Mouse (Mus musculus) liver, postnatal 0 days (tissue): Measurements from ENCODE around the gene Tars2. TPM values are rescaled to one million over a fixed set of nuclear protein-coding genes. Genes with fewer than 3 reads are reported as not detected.

Source experiments
- ATAC-seq: fragments of 200-750 bp; cut with Nextera tagmentation; 2 replicates; pipeline ENCODE4 v1.8.0; 2017; ENCODE audit warnings: mild to moderate bottlenecking, moderate library complexity
- DNase-seq: peaks from one replicate; pipeline ENCODE4 v3.0.0-alpha.2; 2016
- H3K27ac ChIP-seq: fragments of 300-500 bp; sonication (generic); 2 replicates; pipeline ENCODE4 v1.5.1; 2014; ENCODE audit warnings: antibody characterized with exemption, moderate library complexity, mild to moderate bottlenecking, low read depth
- H3K27me3 ChIP-seq: fragments of 300-500 bp; sonication (generic); 2 replicates; pipeline ENCODE4 v1.6.1; 2014; ENCODE audit warnings: low read length, control low read depth, mixed read lengths; ENCODE audit not compliant: insufficient read depth
- H3K36me3 ChIP-seq: fragments of 300-500 bp; sonication (generic); replicated peaks from 2 replicates; pipeline ENCODE4 v1.6.1; 2014; ENCODE audit warnings: mild to moderate bottlenecking, control low read depth, low read length, moderate library complexity, mixed read lengths; ENCODE audit not compliant: insufficient read depth
- H3K4me1 ChIP-seq: fragments of 300-500 bp; sonication (generic); 2 replicates; pipeline ENCODE4 v1.6.1; 2014; ENCODE audit warnings: antibody characterized with exemption, mild to moderate bottlenecking, control low read depth; ENCODE audit not compliant: insufficient read depth
- H3K4me2 ChIP-seq: fragments of 300-500 bp; sonication (generic); 2 replicates; pipeline ENCODE4 v1.6.1; 2014; ENCODE audit warnings: low read depth, mild to moderate bottlenecking, low read length, moderate library complexity, mixed read lengths
- H3K4me3 ChIP-seq: fragments of 300-500 bp; sonication (generic); 2 replicates; pipeline ENCODE4 v1.5.1; 2014; ENCODE audit warnings: low read depth, low read length
- H3K9ac ChIP-seq: fragments of 300-500 bp; sonication (generic); replicated peaks from 2 replicates; pipeline ENCODE4 v1.6.1; 2014; ENCODE audit warnings: mild to moderate bottlenecking, moderate library complexity
- H3K9me3 ChIP-seq: fragments of 300-500 bp; sonication (generic); 2 replicates; pipeline ENCODE4 v1.6.1; 2016; ENCODE audit warnings: mild to moderate bottlenecking, control low read depth, low read length, mixed read lengths
- CTCF ChIP-seq: sonication (generic); IDR thresholded peaks from 2 replicates; pipeline ENCODE4 v1.5.1; 2016; ENCODE audit warnings: antibody characterized with exemption, low read depth
- EP300 ChIP-seq: IDR thresholded peaks from 2 replicates; pipeline ENCODE4 v1.6.1; 2016; ENCODE audit warnings: antibody characterized with exemption, low read depth, mild to moderate bottlenecking
- WGBS: fragments of 180-500 bp; shearing (Covaris S2); extraction: QIAGEN DNeasy Blood & Tissue Kit; methylation state at CpG from one replicate; pipeline ENCODE4 v1.1.7; 2014; ENCODE audit not compliant: insufficient replicate concordance; 5-methylcytosine and 5-hydroxymethylcytosine counted together
- polyA plus RNA-seq: library from polyadenylated mRNA; unstranded; fragments of >200 nt; fragmentation: Nextera tagmentation; extraction: Ambion mirVana; gene quantifications from 2 replicates; pipeline ENCODE4 v1.2.1, GENCODE M21; 2015

Tars2 gene
- polyA plus RNA-seq, 1 experiment from 2014 or later = 21.0 TPM

GRCm38 (mm10) chr3:95718153-95718552, 41.9 kb downstream of the Tars2 start:
- Histone ChIP-seq H3K36me3 (no peaks in the 10 kb centered on the region), H3K4me3 (no peak overlapping the region), H3K4me2 (no peak overlapping the region), H3K9me3 (no peaks in the 10 kb centered on the region), H3K9ac (no peak overlapping the region), H3K27ac (no peak overlapping the region), H3K27me3 (no peaks in the 10 kb centered on the region), H3K4me1 (no peaks in the 10 kb centered on the region)
- ATAC-seq (no peak), DNase-seq (no peak)
- no peak for TF ChIP-seq EP300
- no peak for TF ChIP-seq CTCF
- 86% methylated on average over 2 of the region's 2 CpGs for WGBS

- H3K4me3 ChIP-seq = no peak overlapping the region
- no peak for TF ChIP-seq CTCF
- TF ChIP-seq EP300 = no peak
- no peaks in the 10 kb centered on the region for H3K4me1 ChIP-seq
- no peaks in the 10 kb centered on the region for H3K36me3 ChIP-seq
- WGBS = 76% methylated on average over 1 of the region's 1 CpGs
- no peak overlapping the region for H3K4me2 ChIP-seq
- H3K27me3 ChIP-seq = no peaks in the 10 kb centered on the region
- ATAC-seq = no peak
- no peaks in the 10 kb centered on the region for H3K9me3 ChIP-seq
- H3K27ac ChIP-seq = no peak overlapping the region
- H3K9ac ChIP-seq = no peak overlapping the region
- no peak for DNase-seq
Observed at GRCm38 (mm10) chr3:95716075-95716474, 43.9 kb downstream of the Tars2 start.

- Histone ChIP-seq H3K27ac (no peak overlapping the region), H3K36me3 (no peaks in the 10 kb centered on the region), H3K9me3 (no peaks in the 10 kb centered on the region), H3K4me3 (no peak overlapping the region), H3K4me1 (peaks cover 2% of the 10 kb centered on the region; the same call in 1 of the 2 replicates), H3K9ac (no peak overlapping the region), H3K27me3 (no peaks in the 10 kb centered on the region), H3K4me2 (no peak overlapping the region)
- DNase-seq = no peak
- ATAC-seq = no peak
- TF ChIP-seq EP300 = no peak
- TF ChIP-seq CTCF = no peak
Observed at GRCm38 (mm10) chr3:95709967-95710366, 50.0 kb downstream of the Tars2 start.

- Histone ChIP-seq H3K27ac (no peak overlapping the region), H3K36me3 (no peaks in the 10 kb centered on the region), H3K27me3 (no peaks in the 10 kb centered on the region), H3K4me2 (no peak overlapping the region), H3K9me3 (no peaks in the 10 kb centered on the region), H3K9ac (no peak overlapping the region), H3K4me1 (peaks cover 2% of the 10 kb centered on the region; the same call in 1 of the 2 replicates), H3K4me3 (no peak overlapping the region)
- DNase-seq (no peak), ATAC-seq (0 out of 2 replicates have a peak, but pooled peaks have one; percentile 25)
- no peak for TF ChIP-seq CTCF
- TF ChIP-seq EP300 = no peak
- WGBS = 70% methylated on average over 4 of the region's 4 CpGs
Observed at GRCm38 (mm10) chr3:95709044-95709443, 51.0 kb downstream of the Tars2 start.

GRCm38 (mm10) chr3:95707497-95707896, 52.5 kb downstream of the Tars2 start:
- no peak for TF ChIP-seq CTCF
- TF ChIP-seq EP300 = no peak
- Histone ChIP-seq H3K9me3 (no peaks in the 10 kb centered on the region), H3K4me1 (peaks cover 2% of the 10 kb centered on the region; the same call in 1 of the 2 replicates), H3K36me3 (no peaks in the 10 kb centered on the region), H3K4me3 (no peak overlapping the region), H3K4me2 (no peak overlapping the region), H3K27ac (no peak overlapping the region), H3K9ac (no peak overlapping the region), H3K27me3 (no peaks in the 10 kb centered on the region)
- WGBS = 55% methylated on average over 7 of the region's 7 CpGs
- no peak for DNase-seq
- 0 out of 2 replicates have a peak, but pooled peaks have one; percentile 31 for ATAC-seq

- H3K9me3 ChIP-seq = no peaks in the 10 kb centered on the region
- peaks cover 8% of the 10 kb centered on the region for H3K4me1 ChIP-seq
- TF ChIP-seq EP300 (peak; percentile 43), CTCF (no peak)
- no peak overlapping the region for H3K4me3 ChIP-seq
- 51% methylated on average over 4 of the region's 4 CpGs for WGBS
- H3K36me3 ChIP-seq = no peaks in the 10 kb centered on the region
- H3K4me2 ChIP-seq = no peak overlapping the region
- H3K27ac ChIP-seq = peak overlapping the region; percentile 56; the same call in 1 of the 2 replicates
- H3K9ac ChIP-seq = no peak overlapping the region
- DNase-seq (no peak), ATAC-seq (peak; percentile 18; the same call in 1 of the 2 replicates)
- no peaks in the 10 kb centered on the region for H3K27me3 ChIP-seq
Observed at GRCm38 (mm10) chr3:95706273-95706672, 53.7 kb downstream of the Tars2 start.

- no peak for ATAC-seq
- no peak overlapping the region for H3K4me3 ChIP-seq
- H3K4me1 ChIP-seq = peaks cover 10% of the 10 kb centered on the region
- H3K9me3 ChIP-seq = no peaks in the 10 kb centered on the region
- H3K27ac ChIP-seq = no peak overlapping the region
- no peak for DNase-seq
- 92% methylated on average over 4 of the region's 4 CpGs for WGBS
- TF ChIP-seq EP300 (no peak), CTCF (no peak)
- no peak overlapping the region for H3K4me2 ChIP-seq
- no peak overlapping the region for H3K9ac ChIP-seq
- no peaks in the 10 kb centered on the region for H3K36me3 ChIP-seq
- H3K27me3 ChIP-seq = no peaks in the 10 kb centered on the region
Observed at GRCm38 (mm10) chr3:95704612-95705011, 55.4 kb downstream of the Tars2 start.
